Mouse (Mus musculus): Measurements from ENCODE around the gene Sim2. TPM values are rescaled to one million over a fixed set of nuclear protein-coding genes. Genes with fewer than 3 reads are reported as not detected.

The Sim2 gene
- total and polyA plus RNA-seq, 2 experiments from 2014 or later, result 0.27 to 0.29 TPM

DNA sequence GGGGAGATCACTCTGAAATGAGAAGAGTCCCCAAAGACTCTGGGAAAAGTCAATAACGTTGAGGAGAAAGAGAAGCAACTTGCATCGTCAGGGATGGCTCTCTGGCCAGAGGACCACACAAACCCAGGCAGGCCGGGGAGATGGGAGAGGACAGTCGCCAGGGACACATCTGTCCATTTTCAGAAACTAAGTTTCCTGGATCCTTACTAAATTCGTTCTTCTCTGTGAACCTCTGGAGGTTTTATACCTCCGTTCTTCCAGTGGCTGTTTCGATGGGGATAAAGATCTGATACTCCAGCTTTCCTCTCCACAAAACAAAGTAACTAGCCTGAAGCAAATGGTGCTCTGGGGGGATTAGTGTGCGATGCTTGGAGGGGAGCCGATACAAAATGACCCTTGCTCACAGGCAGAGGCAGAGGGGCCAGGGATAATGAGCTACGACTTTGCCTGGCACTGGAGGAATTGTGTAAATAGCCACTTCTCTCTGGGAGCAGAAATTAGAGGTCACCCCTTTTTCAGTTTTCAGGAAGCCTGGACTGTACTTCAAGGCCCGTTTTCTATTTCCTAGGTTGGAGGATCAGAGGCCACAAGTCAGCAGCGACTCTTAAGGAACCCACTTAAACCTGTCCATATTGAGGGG lies 7.9 kb downstream of the Sim2 start:
- H3K9ac ChIP-seq, result no peak overlapping the region
- H3K36me3 ChIP-seq (ENCODE audit: insufficient read depth), result no peaks in the 10 kb centered on the region
- no peak overlapping the region for H3K4me3 ChIP-seq (ENCODE audit: low read depth, low read length)
- 2% methylated on average over 12 of the region's 12 CpGs for WGBS
- peaks cover 81% of the 10 kb centered on the region for H3K27me3 ChIP-seq (ENCODE audit: insufficient read depth, low read length)
- no peaks in the 10 kb centered on the region for H3K4me1 ChIP-seq (ENCODE audit: insufficient read depth)
- TF ChIP-seq CTCF (IDR thresholded peaks at IDR 0.05; ENCODE audit: low read depth), result no peak
- ATAC-seq (no peak), DNase-seq (peak; percentile 43)
- H3K27ac ChIP-seq (ENCODE audit: low read depth, low read length), result no peak overlapping the region
- H3K4me2 ChIP-seq (ENCODE audit: low read depth), result no peak overlapping the region
- no peaks in the 10 kb centered on the region for H3K9me3 ChIP-seq (ENCODE audit: low read length)

DNA sequence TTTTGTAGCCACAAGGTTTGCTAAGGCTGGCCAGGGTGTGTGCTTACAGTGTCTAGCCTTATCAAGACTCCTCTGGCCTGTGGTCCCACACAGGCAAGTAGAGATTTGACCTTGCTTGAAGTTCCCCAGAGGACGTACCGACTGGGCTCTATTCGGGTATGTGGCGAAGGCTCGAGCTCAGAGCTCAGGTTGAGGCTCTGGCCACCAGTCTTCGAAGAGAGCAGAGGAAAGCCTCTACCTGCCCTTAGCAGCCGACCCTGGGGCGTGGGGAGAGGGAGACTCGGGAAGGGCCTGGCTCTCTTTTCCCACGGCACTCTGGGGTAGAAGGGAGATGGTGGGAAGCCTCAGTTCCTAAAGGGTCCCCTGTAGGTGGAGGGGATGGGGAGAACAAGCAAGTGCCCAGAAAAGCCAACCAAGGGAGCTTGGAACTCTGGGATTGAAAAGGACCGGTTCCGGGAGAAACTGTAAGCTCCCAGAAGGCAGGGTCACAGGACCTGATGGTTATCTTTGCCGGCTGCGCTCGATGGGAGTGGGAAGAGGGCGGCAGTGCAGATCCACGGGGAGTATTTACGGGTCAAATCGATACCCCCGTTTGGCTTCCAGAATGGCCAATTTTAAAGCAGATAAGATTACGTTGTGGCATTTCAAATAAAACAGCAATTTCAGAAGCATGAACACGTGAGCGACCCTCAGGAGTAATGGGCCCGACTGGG lies 8.6 kb downstream of the Sim2 start:
- Histone ChIP-seq H3K4me1 (ENCODE audit: insufficient read depth) (no peaks in the 10 kb centered on the region), H3K9me3 (ENCODE audit: low read length) (no peaks in the 10 kb centered on the region), H3K9ac (no peak overlapping the region), H3K27me3 (ENCODE audit: insufficient read depth, low read length) (peaks cover 81% of the 10 kb centered on the region), H3K36me3 (ENCODE audit: insufficient read depth) (no peaks in the 10 kb centered on the region), H3K4me3 (ENCODE audit: low read depth, low read length) (no peak overlapping the region), H3K4me2 (ENCODE audit: low read depth) (no peak overlapping the region), H3K27ac (ENCODE audit: low read depth, low read length) (no peak overlapping the region)
- no peak for TF ChIP-seq CTCF (IDR thresholded peaks at IDR 0.05; ENCODE audit: low read depth)
- DNase-seq (peak; percentile 43), ATAC-seq (no peak)
- WGBS, result 3% methylated on average over 24 of the region's 24 CpGs

- no peak overlapping the region for H3K4me2 ChIP-seq (ENCODE audit: low read depth)
- no peak for DNase-seq
- no peak for ATAC-seq
- H3K36me3 ChIP-seq (ENCODE audit: insufficient read depth), result no peaks in the 10 kb centered on the region
- no peak overlapping the region for H3K9ac ChIP-seq
- no peaks in the 10 kb centered on the region for H3K4me1 ChIP-seq (ENCODE audit: insufficient read depth)
- H3K27ac ChIP-seq (ENCODE audit: low read depth, low read length), result no peak overlapping the region
- no peak for TF ChIP-seq CTCF (IDR thresholded peaks at IDR 0.05; ENCODE audit: low read depth)
- H3K27me3 ChIP-seq (ENCODE audit: insufficient read depth, low read length), result peaks cover 80% of the 10 kb centered on the region
- no peaks in the 10 kb centered on the region for H3K9me3 ChIP-seq (ENCODE audit: low read length)
- no peak overlapping the region for H3K4me3 ChIP-seq (ENCODE audit: low read depth, low read length)
- 3% methylated on average over 48 of the region's 48 CpGs for WGBS
These were observed 9.7 kb downstream of the Sim2 start for GRCm38 (mm10) chr16:94094251-94095108.

DNA sequence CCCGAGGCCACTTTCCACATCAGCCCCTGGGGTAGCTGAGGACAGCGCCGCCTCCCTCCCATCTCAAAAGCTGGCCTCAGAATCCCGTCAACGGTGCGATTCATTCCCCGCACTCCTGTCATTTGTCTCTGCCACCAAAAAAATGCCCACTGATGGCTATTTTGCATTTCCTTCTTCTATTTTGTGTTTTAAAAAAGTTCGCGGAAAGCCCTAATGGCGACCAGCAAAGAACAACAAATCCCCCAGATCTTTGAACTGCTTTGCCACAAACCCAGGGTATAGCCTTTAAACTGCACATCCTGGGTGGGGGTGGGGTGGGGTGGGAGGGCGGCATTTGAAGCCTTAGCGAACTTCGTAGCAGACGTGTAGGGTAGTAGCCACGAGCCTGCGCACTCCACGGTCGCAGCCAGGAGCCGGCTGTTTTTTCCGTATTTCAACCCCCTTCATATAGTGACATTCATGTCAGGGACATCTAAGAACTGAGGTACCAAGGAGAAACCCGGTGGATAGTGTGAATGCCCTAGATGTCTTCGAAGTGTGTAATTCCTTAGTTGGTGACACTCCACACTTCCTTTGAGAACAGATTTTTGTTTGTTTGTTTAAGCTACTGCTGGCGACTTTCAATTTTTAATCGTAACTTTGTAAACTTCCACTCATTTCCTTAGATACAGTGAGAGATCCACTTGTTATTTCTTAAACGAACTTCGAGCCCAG lies 10.5 kb downstream of the Sim2 start:
- H3K9ac ChIP-seq, result no peak overlapping the region
- ATAC-seq (no peak), DNase-seq (peak; percentile 80)
- 1% methylated on average over 26 of the region's 26 CpGs for WGBS
- H3K4me1 ChIP-seq (ENCODE audit: insufficient read depth), result no peaks in the 10 kb centered on the region
- H3K4me3 ChIP-seq (ENCODE audit: low read depth, low read length), result no peak overlapping the region
- no peak overlapping the region for H3K4me2 ChIP-seq (ENCODE audit: low read depth)
- H3K9me3 ChIP-seq (ENCODE audit: low read length), result no peaks in the 10 kb centered on the region
- TF ChIP-seq CTCF (IDR thresholded peaks at IDR 0.05; ENCODE audit: low read depth), result no peak
- no peak overlapping the region for H3K27ac ChIP-seq (ENCODE audit: low read depth, low read length)
- no peaks in the 10 kb centered on the region for H3K36me3 ChIP-seq (ENCODE audit: insufficient read depth)
- H3K27me3 ChIP-seq (ENCODE audit: insufficient read depth, low read length), result peaks cover 76% of the 10 kb centered on the region

- Histone ChIP-seq H3K4me3 (ENCODE audit: low read depth, low read length) (no peak overlapping the region), H3K9ac (no peak overlapping the region), H3K27me3 (ENCODE audit: insufficient read depth, low read length) (peaks cover 66% of the 10 kb centered on the region), H3K9me3 (ENCODE audit: low read length) (no peaks in the 10 kb centered on the region), H3K4me2 (ENCODE audit: low read depth) (no peak overlapping the region), H3K36me3 (ENCODE audit: insufficient read depth) (no peaks in the 10 kb centered on the region), H3K27ac (ENCODE audit: low read depth, low read length) (no peak overlapping the region), H3K4me1 (ENCODE audit: insufficient read depth) (no peaks in the 10 kb centered on the region)
- DNase-seq, result peak; percentile 74
- ATAC-seq, result no peak
- 3% methylated on average over 14 of the region's 14 CpGs for WGBS
- no peak for TF ChIP-seq CTCF (IDR thresholded peaks at IDR 0.05; ENCODE audit: low read depth)
These were observed 11.7 kb downstream of the Sim2 start for GRCm38 (mm10) chr16:94096479-94096878.

GRCm38 (mm10) chr16:94097724-94098455 lies 13.2 kb downstream of the Sim2 start:
- Histone ChIP-seq H3K9ac (no peak overlapping the region), H3K27me3 (ENCODE audit: insufficient read depth, low read length) (peaks cover 53% of the 10 kb centered on the region), H3K9me3 (ENCODE audit: low read length) (no peaks in the 10 kb centered on the region), H3K4me3 (ENCODE audit: low read depth, low read length) (no peak overlapping the region), H3K4me2 (ENCODE audit: low read depth) (no peak overlapping the region), H3K4me1 (ENCODE audit: insufficient read depth) (no peaks in the 10 kb centered on the region), H3K36me3 (ENCODE audit: insufficient read depth) (no peaks in the 10 kb centered on the region), H3K27ac (ENCODE audit: low read depth, low read length) (no peak overlapping the region)
- ATAC-seq (no peak), DNase-seq (no peak)
- TF ChIP-seq CTCF (IDR thresholded peaks at IDR 0.05; ENCODE audit: low read depth), result no peak
- 8% methylated on average over 12 of the region's 12 CpGs for WGBS
